Mouse (Mus musculus) kidney, adult 18-20 months (tissue): Measurements from ENCODE around the gene Zmym1.
"Not testable (repeated sequence)": the region's sequence is repeated elsewhere in the genome, so short reads cannot be mapped to it uniquely, and the experiment has no call there.

Experiments
- DNase-seq: peaks from one replicate; pipeline ENCODE4 v3.0.0; 2021

The Zmym1 gene

DNA sequence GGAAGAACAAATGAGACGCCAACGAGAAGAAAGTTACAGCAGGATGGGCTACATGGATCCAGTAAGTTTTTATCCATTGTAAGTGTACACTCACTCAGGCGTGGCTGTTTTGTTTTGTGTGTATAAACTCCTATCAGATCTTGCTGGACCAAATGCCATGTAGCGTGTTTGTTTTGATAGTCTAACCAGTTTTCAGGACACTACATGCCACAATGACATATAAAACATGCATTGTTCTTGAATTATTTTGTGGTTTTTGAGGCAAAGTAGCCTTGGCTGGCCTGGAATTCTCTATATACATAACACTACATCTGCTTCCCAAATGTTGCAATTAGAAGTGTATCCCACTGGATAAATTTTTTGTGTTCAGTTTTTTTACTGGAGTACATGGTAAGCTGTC is 34.1 kb downstream of the Zmym1 start:
- DNase-seq, result no peak

DNA sequence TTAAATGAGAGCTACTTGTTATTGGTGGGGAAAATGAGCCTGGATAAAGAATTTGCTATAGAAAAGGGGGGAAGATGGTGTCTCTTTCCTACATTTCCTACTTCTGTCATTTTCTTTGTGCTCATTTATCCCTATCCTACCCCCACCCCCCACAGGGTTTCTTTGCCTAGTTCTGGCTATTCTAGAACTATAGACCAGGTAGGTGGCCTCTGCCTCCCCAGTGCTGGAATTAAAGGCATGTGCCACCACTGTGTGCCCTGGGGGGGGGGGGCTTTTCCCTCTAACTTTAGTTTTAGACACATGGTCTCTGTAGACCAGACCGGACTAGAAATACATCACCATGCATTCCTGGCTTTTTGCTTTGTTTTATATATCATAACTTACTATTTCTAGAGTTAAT is 36.7 kb downstream of the Zmym1 start:
- DNase-seq, result no peak

- no peak for DNase-seq
Measured at GRCm38 (mm10) chr4:127023201-127023600, 37.8 kb downstream of the Zmym1 start.

GRCm38 (mm10) chr4:127021989-127022626 is 38.8 kb downstream of the Zmym1 start:
- DNase-seq, result peak; percentile 87

- DNase-seq, result peak; percentile 100
Measured at GRCm38 (mm10) chr4:127021151-127021945, 39.6 kb downstream of the Zmym1 start, which contains the start of gene Sfpq. Gene Sfpq (plus strand): TSS chr4:127021324.

- DNase-seq, result no peak
Measured at GRCm38 (mm10) chr4:127020411-127021150, 40.4 kb downstream of the Zmym1 start.

DNA sequence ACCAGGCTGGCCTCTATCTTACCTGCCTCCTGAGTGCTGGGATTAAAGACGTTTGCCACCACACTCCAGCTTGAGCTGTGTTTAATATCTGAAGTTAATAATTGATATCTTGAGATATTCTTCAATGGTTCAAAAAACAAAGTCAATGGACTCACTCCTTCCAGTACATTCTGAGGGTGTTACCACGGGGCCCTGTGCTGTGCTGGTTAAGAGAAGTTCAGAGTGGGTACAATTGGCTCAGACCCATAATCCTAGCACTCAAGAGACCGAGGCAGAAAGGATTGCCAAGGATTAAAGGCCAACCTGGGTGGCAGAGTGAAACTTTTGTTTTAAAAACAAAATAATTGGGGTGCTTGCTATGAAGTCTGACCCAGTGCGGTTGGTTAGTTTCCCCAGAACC is 44.6 kb downstream of the Zmym1 start:
- peak; percentile 26 for DNase-seq

DNA sequence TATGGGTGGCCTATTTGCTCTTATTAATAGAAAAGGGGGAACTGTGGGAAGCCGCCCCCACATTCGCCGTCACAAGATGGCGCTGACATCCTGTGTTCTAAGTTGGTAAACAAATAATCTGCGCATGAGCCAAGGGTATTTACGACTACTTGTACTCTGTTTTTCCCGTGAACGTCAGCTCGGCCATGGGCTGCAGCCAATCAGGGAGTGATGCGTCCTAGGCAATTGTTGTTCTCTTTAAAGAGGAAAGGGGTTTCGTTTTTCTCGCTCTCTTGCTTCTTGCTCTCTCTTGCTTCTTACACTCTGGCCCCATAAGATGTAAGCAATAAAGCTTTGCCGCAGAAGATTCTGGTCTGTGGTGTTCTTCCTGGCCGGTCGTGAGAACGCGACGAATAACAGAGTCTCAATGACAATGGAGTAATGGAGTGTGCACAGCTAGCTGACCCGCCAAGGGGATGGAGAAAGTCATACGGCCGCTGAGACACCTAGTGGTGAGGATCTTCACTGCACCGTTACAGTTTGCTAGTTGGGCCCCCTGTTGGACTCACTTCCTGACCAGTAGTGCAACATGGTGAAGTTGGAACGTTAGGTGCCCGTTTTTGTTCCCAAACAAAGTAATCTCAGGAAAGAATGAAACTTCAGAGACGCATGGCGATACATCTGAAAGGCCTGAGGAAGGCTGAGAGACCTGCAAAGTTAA is 45.5 kb downstream of the Zmym1 start:
- DNase-seq, result peak; percentile 91

DNA sequence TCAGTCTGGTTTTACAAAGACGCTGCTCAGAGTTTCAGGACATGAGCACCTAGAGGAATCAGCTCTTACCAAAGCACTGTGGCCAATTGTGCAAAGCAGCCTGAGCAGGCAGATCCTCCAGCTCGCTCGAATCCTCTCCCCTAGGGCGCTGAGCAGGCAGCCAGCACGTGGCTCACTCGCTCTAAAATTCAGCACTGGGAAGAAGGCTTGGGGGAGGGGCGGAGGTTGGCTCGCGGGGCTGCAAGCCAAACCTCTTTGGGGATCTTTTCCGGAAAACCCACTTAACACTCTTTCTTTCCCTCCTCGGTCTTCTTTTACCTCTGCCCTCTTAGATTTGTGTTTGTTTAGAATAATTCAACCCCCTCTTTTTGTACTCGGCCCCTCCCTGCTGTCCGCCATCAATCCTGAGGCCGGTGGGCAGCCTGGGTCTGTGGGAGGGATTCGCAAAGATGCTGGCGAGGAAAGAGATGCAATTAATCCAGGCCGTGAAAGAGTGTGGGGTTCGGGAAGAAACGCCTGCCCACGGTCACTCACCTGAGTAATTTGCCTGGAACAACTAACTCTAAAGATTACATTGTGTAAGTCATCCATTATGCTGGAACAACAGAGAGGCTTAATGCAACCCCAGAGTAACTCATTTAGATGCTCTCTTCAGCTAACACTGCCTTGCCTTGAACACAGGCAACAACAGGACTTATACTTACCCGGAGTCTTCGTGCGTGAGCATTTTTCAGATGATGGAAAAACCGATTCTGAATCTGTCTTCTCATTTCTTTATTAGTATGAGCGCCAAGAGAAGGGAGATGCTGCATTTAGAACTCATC is 55.6 kb downstream of the Zmym1 start:
- peak; percentile 58 for DNase-seq

DNA sequence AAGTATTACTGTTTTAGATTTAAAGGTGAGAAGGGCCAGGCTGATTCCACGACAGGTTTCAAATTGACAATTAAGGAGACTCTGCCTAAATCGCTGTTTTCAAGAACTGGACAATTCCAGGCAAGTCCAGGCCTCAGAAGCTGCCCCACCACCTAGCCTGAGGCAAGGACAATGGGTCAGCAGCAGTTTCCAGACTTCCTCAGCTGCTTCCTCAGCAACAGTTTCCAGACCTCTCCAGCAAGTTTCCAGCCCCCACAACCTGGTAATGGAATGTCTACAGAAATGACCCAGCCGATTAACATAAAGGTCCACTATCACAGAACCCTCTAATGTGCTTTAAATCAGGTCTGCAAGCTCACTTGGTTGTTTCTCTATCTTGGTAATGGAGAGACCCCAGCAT is 56.6 kb downstream of the Zmym1 start:
- no peak for DNase-seq

DNA sequence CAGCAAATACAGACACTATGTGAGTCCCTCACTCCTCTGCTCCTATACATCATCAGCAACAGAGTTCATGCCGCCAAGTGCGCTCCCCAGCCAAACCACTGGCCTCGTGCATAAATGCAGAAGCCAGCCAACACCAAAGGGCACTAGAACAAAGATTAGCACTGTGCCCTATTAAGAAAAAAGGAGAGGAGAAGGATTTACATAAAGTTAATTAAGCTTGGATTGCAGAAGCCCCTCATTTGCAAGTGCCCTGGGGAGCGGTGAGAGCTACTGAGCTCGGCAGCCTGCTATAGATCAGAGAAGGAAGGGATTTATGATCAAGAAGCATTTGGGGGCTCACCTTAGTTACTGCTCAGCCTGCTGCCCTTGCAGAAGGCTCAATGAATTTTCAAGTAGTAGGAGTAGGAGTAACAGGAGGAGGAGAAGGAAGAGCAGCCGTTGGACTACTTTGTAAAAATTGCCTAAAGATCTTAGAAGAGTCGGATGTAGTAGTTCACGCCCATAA is 60.3 kb downstream of the Zmym1 start:
- DNase-seq, result no peak

DNA sequence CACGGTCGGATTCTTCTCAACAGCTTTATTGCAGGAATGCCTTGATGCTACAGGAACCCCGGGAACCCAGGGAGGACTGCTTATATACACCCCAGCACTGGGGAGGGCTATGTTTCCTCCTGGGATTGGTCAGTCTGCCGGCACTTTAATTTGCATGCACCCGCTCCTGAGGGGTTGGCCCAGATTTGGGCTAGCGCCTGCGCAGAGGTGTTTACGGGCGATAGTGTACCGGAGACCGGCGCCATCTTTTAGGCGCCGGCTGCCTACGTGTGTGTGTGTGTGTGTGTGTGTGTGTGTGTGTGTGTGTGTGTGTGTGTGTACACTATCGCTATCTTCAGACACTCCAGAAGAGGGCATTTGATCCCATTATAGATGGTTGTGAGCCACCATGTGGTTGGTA is 61.6 kb downstream of the Zmym1 start:
- DNase-seq, result not testable (repeated sequence)
